Mouse (Mus musculus) ES-Bruce4 (cell line): ENCODE measurements around the gene Wnt5b. TPM values are rescaled to one million over a fixed set of nuclear protein-coding genes. Genes with fewer than 3 reads are reported as not detected.

Experiments
- H3K27ac ChIP-seq: 2 replicates; pipeline ENCODE4 v1.5.1; 2012; ENCODE audit warnings: low read length, inconsistent platforms; ENCODE audit not compliant: insufficient read depth
- H3K27me3 ChIP-seq: 2 replicates; pipeline ENCODE4 v1.6.1; 2012; ENCODE audit warnings: mild to moderate bottlenecking, low read length, inconsistent platforms; ENCODE audit not compliant: control insufficient read depth, poor library complexity, insufficient read depth, severe bottlenecking
- H3K36me3 ChIP-seq: 2 replicates; pipeline ENCODE4 v1.6.1; 2012; ENCODE audit warnings: inconsistent platforms, mild to moderate bottlenecking, low read length, moderate library complexity; ENCODE audit not compliant: control insufficient read depth, poor library complexity, insufficient read depth, severe bottlenecking
- H3K4me1 ChIP-seq: one replicate; pipeline ENCODE4 v1.8.1; 2011; ENCODE audit warnings: low read length; ENCODE audit not compliant: control insufficient read depth, insufficient read depth
- H3K4me3 ChIP-seq: 2 replicates; pipeline ENCODE4 v1.5.1; 2011; ENCODE audit warnings: low read depth, mild to moderate bottlenecking, low read length
- H3K9ac ChIP-seq: 2 replicates; pipeline ENCODE4 v1.6.1; 2012; ENCODE audit warnings: low read depth, mild to moderate bottlenecking, inconsistent platforms; ENCODE audit not compliant: poor library complexity, severe bottlenecking
- H3K9me3 ChIP-seq: replicated peaks from 2 replicates; pipeline ENCODE4 v1.6.1; 2012; ENCODE audit warnings: mild to moderate bottlenecking, low read length, inconsistent platforms; ENCODE audit not compliant: control insufficient read depth, poor library complexity, insufficient read depth, severe bottlenecking
- CTCF ChIP-seq: IDR thresholded peaks from one replicate; pipeline ENCODE4 v1.8.1; 2011; ENCODE audit warnings: low read depth, low read length
- EP300 ChIP-seq: IDR thresholded peaks from 2 replicates; pipeline ENCODE4 v1.6.1; 2011; ENCODE audit warnings: low read depth, low read length; ENCODE audit not compliant: insufficient read depth
- POLR2A ChIP-seq: IDR thresholded peaks from one replicate; pipeline ENCODE4 v1.8.1; 2011; ENCODE audit warnings: low read length; ENCODE audit not compliant: insufficient read depth
- polyA plus RNA-seq: library from polyadenylated mRNA; stranded (reverse); fragments of >200 nt; gene quantifications from 2 replicates; pipeline ENCODE4 v1.2.4, GENCODE M21; 2011; ENCODE audit warnings: low read depth; ENCODE audit not compliant: missing spikeins, insufficient read depth, insufficient read length

The Wnt5b gene
- polyA plus RNA-seq, 1 experiment, result 2.5 TPM

DNA sequence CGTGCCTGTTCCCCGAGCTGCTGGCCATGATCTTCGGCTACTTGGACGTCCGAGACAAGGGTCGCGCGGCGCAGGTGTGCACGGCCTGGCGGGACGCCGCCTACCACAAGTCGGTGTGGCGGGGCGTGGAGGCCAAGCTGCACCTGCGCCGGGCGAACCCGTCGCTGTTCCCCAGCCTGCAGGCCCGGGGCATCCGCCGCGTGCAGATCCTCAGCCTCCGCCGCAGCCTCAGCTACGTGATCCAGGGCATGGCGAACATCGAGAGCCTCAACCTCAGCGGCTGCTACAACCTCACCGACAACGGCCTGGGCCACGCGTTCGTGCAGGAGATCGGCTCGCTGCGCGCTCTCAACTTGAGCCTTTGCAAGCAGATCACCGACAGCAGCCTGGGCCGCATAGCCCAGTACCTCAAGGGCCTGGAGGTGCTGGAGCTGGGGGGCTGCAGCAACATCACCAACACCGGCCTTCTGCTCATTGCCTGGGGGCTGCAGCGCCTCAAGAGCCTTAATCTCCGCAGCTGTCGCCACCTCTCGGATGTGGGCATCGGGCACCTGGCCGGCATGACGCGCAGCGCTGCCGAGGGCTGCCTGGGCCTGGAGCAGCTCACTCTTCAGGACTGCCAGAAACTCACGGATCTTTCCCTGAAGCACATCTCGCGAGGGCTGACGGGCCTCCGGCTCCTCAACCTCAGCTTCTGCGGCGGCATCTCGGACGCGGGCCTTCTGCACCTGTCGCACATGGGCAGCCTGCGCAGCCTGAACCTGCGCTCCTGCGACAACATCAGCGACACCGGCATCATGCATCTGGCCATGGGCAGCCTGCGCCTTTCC, 64.1 kb downstream of the Wnt5b start:
- Histone ChIP-seq H3K9me3 (no peaks in the 10 kb centered on the region), H3K27me3 (no peaks in the 10 kb centered on the region), H3K4me3 (peak overlapping the region; percentile 82), H3K4me1 (no peaks in the 10 kb centered on the region), H3K27ac (no peak overlapping the region), H3K36me3 (no peaks in the 10 kb centered on the region), H3K9ac (peak overlapping the region; percentile 73)
- TF ChIP-seq EP300 (no peak), POLR2A (no peak), CTCF (no peak)

DNA sequence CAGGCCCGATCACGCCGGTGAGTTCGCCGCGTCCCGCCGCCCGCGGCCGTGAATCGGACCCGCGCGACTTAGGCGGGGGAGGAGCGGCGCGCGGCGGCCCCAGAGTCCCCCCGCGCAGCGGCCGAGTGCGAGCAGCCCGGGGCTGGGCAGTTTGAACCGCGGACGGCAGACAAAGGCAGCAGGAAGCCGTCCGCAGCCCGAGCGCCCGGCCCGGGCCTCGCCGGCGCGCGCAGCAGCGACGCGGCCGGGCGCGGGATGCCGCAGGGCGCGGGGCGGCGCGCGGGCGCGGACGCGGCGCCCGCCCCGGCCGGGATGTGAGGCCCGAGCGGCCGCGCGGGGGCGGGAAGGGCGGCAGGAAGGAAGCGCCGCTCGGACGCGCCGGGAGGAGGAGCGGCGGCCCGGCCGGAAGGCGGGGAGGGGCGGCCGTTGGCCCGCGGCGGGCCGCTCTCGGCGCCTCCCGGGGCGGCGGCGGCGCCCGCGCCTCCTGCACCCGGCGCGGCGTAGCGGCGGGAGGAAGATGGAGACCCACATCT, 64.7 kb downstream of the Wnt5b start, which contains the start of gene Fbxl14:
Gene Fbxl14 (plus strand): TSS at position 326 of the 533 bp plus-strand sequence.
- Histone ChIP-seq H3K36me3 (no peaks in the 10 kb centered on the region), H3K27ac (peak within 1 kb of the TSS; percentile 10; the same call in 1 of the 2 replicates), H3K27me3 (no peaks in the 10 kb centered on the region), H3K9me3 (no peaks in the 10 kb centered on the region), H3K4me3 (peak within 1 kb of the TSS; percentile 82), H3K4me1 (no peaks in the 10 kb centered on the region), H3K9ac (peak within 1 kb of the TSS; percentile 73)
- no peak for TF ChIP-seq POLR2A
- no peak for TF ChIP-seq CTCF
- no peak for TF ChIP-seq EP300

DNA sequence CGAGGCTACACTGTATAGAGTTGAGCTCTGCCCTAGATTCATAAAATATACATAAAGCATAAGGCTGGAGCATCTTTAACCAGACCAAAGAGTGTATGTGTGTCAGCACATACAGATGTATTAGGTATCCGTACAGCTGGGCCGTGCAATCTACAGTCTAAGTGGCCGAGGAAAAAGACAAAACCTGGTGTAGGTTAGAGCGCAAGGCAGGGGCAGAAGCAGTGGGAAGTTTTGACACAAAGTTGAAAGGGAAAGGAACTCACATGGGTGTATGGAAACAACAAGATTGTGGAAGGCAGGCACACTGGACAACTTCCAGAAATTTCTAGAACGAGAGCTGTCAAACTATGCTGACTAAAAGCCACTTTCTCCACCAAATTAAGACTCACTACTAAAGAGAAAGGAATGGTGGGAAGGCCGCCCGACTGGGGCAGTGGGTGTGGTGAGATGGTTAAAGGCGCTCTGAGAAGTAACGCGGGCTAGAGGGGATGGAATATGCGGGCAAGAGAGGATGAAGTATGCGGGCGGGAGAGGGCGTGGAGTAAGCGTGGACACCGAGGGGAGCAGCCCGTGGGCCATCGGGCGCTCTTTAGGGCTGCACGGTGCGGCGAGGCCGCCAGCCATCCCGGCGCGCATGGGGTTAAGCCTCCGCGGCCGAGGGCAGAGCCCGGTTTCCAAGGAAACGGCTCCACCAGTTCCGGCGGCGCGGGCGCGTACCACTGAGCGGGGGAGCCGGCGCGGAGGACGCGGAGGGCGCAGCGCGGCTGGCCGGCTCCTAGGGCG, 65.4 kb downstream of the Wnt5b start:
- TF ChIP-seq POLR2A (no peak), CTCF (no peak), EP300 (0 out of 2 replicates have a peak, but pooled peaks have one; percentile 23)
- no peaks in the 10 kb centered on the region for H3K27me3 ChIP-seq
- peak overlapping the region; percentile 73 for H3K9ac ChIP-seq
- H3K27ac ChIP-seq, result peak overlapping the region; percentile 10; the same call in 1 of the 2 replicates
- H3K4me3 ChIP-seq, result peak overlapping the region; percentile 80
- no peaks in the 10 kb centered on the region for H3K9me3 ChIP-seq
- H3K4me1 ChIP-seq, result no peaks in the 10 kb centered on the region
- no peaks in the 10 kb centered on the region for H3K36me3 ChIP-seq

DNA sequence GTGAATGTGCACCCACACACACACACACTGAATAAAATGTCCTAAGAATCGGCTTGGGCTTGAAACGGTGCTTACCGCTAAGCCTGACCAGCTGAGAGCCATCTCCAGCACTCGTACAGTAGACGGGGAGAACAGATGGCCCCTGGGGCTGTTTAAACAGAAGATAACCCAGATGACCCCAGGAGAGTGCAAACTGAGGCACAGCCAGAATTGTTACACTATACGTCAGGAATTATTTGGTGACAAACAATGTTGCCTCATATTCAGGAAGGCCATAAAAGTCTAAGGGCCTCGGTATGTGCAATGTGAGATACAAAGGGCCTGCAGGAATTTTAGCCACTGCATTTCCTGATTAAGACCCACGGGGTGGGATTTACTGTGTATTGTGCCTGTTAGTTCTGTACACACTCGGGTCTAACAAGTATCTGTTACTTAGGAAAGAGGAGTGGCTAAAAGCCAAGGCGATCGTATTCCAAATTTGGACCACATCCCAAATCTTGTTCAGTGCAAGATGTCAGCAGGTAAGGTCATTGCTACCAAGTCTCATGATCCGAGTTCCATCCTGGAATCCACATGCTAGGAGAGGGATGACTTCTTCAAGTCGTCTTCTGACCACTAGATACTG, 66.3 kb downstream of the Wnt5b start:
- TF ChIP-seq EP300 (no peak), CTCF (no peak), POLR2A (no peak)
- Histone ChIP-seq H3K9ac (no peak overlapping the region), H3K36me3 (no peaks in the 10 kb centered on the region), H3K4me1 (no peaks in the 10 kb centered on the region), H3K27me3 (no peaks in the 10 kb centered on the region), H3K27ac (no peak overlapping the region), H3K4me3 (no peak overlapping the region), H3K9me3 (no peaks in the 10 kb centered on the region)

DNA sequence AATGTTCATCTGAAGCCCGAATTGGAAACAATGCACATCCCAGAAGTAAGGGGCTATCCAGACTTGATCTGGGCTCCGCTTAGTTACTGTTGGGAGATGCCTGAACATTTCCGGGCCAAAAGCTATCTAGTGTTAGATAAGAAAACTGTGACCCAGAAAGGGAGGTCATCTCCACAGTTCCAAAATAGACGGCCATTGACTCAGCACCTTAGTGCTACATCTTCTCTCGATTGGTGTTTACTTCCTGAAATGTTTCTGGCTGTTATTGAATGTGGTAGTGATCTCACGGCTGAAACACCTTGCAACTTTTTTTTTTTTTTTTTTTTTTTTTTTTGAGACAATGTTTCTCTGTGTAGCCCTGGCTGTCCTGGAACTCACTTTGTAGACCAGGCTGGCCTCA, 68.2 kb downstream of the Wnt5b start:
- Histone ChIP-seq H3K27ac (no peak overlapping the region), H3K4me1 (no peaks in the 10 kb centered on the region), H3K36me3 (no peaks in the 10 kb centered on the region), H3K9me3 (no peaks in the 10 kb centered on the region), H3K27me3 (no peaks in the 10 kb centered on the region), H3K9ac (no peak overlapping the region), H3K4me3 (no peak overlapping the region)
- TF ChIP-seq CTCF, result no peak
- TF ChIP-seq EP300, result no peak
